Mouse (Mus musculus) cerebellum, adult 11 months (tissue): Measurements from ENCODE around the gene Gm10300.

Experiments used
- DNase-seq: peaks from one replicate; pipeline ENCODE4 v3.0.0; 2022

The Gm10300 gene

GRCm38 (mm10) chr4:132079555-132080275 is 5.2 kb downstream of the Gm10300 start:
- peak; percentile 69 for DNase-seq

- no peak for DNase-seq
Observed at GRCm38 (mm10) chr4:132080492-132080983, 6.0 kb downstream of the Gm10300 start.

- DNase-seq: no peak
Observed at GRCm38 (mm10) chr4:132085114-132085513, 10.6 kb downstream of the Gm10300 start.

GRCm38 (mm10) chr4:132088921-132089320 is 14.4 kb downstream of the Gm10300 start:
- peak; percentile 46 for DNase-seq

GRCm38 (mm10) chr4:132093136-132093535 is 18.6 kb downstream of the Gm10300 start:
- DNase-seq: no peak

- no peak for DNase-seq
Observed at GRCm38 (mm10) chr4:132093928-132094327, 19.4 kb downstream of the Gm10300 start.

GRCm38 (mm10) chr4:132095043-132095442 is 20.5 kb downstream of the Gm10300 start:
- DNase-seq: no peak

GRCm38 (mm10) chr4:132099548-132099947 is 25.1 kb downstream of the Gm10300 start:
- DNase-seq: no peak

- no peak for DNase-seq
Observed at GRCm38 (mm10) chr4:132101152-132101551, 26.7 kb downstream of the Gm10300 start.

GRCm38 (mm10) chr4:132108221-132108620 is 33.7 kb downstream of the Gm10300 start:
- DNase-seq: no peak

GRCm38 (mm10) chr4:132111227-132111626 is 36.7 kb downstream of the Gm10300 start:
- DNase-seq: no peak

- peak; percentile 10 for DNase-seq
Observed at GRCm38 (mm10) chr4:132113411-132114095, 39.1 kb downstream of the Gm10300 start.

GRCm38 (mm10) chr4:132116315-132116714 is 41.8 kb downstream of the Gm10300 start:
- no peak for DNase-seq

- no peak for DNase-seq
Observed at GRCm38 (mm10) chr4:132119566-132119965, 45.1 kb downstream of the Gm10300 start.

- DNase-seq: no peak
Observed at GRCm38 (mm10) chr4:132121674-132122073, 47.2 kb downstream of the Gm10300 start.

GRCm38 (mm10) chr4:132123166-132123565 is 48.7 kb downstream of the Gm10300 start:
- DNase-seq: no peak
